19 mouse cellular contexts compared by ENCODE assay signal in the genomic region with DNA sequence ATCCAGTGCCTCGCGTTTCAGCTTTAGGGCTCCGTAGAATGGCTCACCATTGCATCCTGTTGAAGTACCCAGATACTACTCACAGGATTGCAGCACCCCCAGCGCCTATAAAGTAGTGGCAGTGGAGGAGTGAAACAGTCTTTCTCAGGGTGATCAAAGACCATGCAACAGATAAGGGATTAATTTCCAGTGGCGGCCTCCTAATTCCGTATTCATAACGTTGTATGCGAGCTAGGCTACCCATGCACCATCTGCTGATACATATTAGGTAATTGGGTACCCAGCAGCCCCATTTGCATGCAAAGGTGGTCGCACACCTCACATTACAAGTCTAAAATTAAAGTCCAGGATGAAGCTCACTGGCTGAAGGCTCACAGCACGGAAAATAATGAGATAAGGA.
"Had no signal": no experiment of that assay in that cellular context is flagged by ENCODE, and none has a peak within 500 bp of the region (broad histone marks: within the 10 kb centered on the region; RNA-seq: fewer than 3 reads in every experiment).

No protein-coding gene starts in this region.

- DNase-seq: kidney, adult 2 months; kidney, postnatal 25 days; layer of hippocampus, adult 9-11 months; liver; lung, adult 18-20 months; lung, postnatal 14 days; lung, postnatal 4 days; thymus, adult 2 months; thymus, postnatal 14 days; thymus, postnatal 4 days had no signal

- H3K4me1 ChIP-seq: liver, embryonic 12.5 days; liver, embryonic 15.5 days; neural tube, embryonic 12.5 days had no signal

- H3K36me3 ChIP-seq: limb, embryonic 10.5 days; limb, embryonic 13.5 days; liver, embryonic 12.5 days; liver, embryonic 15.5 days; neural tube, embryonic 12.5 days had no signal

- ATAC-seq: intestine, postnatal 0 days; liver, embryonic 12.5 days had no signal

- H3K27ac ChIP-seq: kidney, postnatal 0 days; layer of hippocampus, adult 2 months; limb, embryonic 10.5 days; limb, embryonic 13.5 days; liver, embryonic 12.5 days; liver, embryonic 15.5 days; neural tube, embryonic 12.5 days; stomach, postnatal 0 days had no signal

- H3K4me2 ChIP-seq: limb, embryonic 13.5 days; liver, embryonic 12.5 days; liver, embryonic 15.5 days; neural tube, embryonic 12.5 days had no signal

- H3K4me3 ChIP-seq: layer of hippocampus, adult 2 months; limb, embryonic 10.5 days; limb, embryonic 13.5 days; liver, embryonic 12.5 days; liver, embryonic 15.5 days; neural tube, embryonic 12.5 days had no signal

- H3K9ac ChIP-seq: limb, embryonic 13.5 days; liver, embryonic 12.5 days; liver, embryonic 15.5 days; neural tube, embryonic 12.5 days had no signal

- H3K9me3 ChIP-seq: limb, embryonic 10.5 days; limb, embryonic 13.5 days; liver, embryonic 12.5 days; liver, embryonic 15.5 days; neural tube, embryonic 12.5 days had no signal

- H3K27me3 ChIP-seq: limb, embryonic 13.5 days; liver, embryonic 12.5 days; liver, embryonic 15.5 days; neural tube, embryonic 12.5 days had no signal
